10 mouse cellular contexts compared by ENCODE assay signal in genomic region chr16:33195686-33196313, GRCm38 (mm10). TPM values are rescaled to one million over a fixed set of nuclear protein-coding genes. Genes with fewer than 3 reads are reported as not detected.
A peak's percentile ranks its signal among the peaks of the same experiment; 100 is the strongest.
DNase-seq lines count a peak whose midpoint lies in the region; ATAC-seq and TF ChIP-seq lines count a peak whose summit lies in the region.
"Had no signal": no experiment of that assay in that cellular context is flagged by ENCODE, and none has a peak within 500 bp of the region (broad histone marks: within the 10 kb centered on the region; RNA-seq: fewer than 3 reads in every experiment).

No protein-coding gene starts in this region.

- peak; percentile 55 for ATAC-seq in CD4-positive, CD25-positive, alpha-beta regulatory T cell, adult 4 months
- ATAC-seq in lung, embryonic 14.5 days (ENCODE audit: insufficient read depth): no peak
- ATAC-seq in midbrain, embryonic 16.5 days: no peak
- no peak for ATAC-seq in heart, embryonic 12.5 days (ENCODE audit: insufficient number of reproducible peaks, low FRiP score)

- H3K4me3 ChIP-seq in lung, embryonic 14.5 days (ENCODE audit: low read depth, low read length): no peak overlapping the region
- no peak overlapping the region for H3K4me3 ChIP-seq in midbrain, embryonic 16.5 days (ENCODE audit: low read depth, low read length)
- H3K4me3 ChIP-seq in heart, embryonic 12.5 days: no peak overlapping the region
- H3K4me3 ChIP-seq: lung, embryonic 15.5 days had no signal

- DNase-seq in kidney, adult 9 months: peak; percentile 62
- DNase-seq in kidney, adult 8-10 months: no peak
- DNase-seq in ZHBTc4 (ENCODE audit: low read depth, low spot score): peak; percentile 62
- DNase-seq in lung, embryonic 14.5 days: peak; percentile 48
- DNase-seq in left cerebral cortex, adult 9 months (ENCODE audit: low spot score in 2 of 2): no peak
- DNase-seq: gastrocnemius, postnatal 14 days had no signal

- TF ChIP-seq CTCF in lung, embryonic 14.5 days (IDR thresholded peaks at IDR 0.05; ENCODE audit: low read depth): peak; percentile 46

- no peaks in the 10 kb centered on the region for H3K27me3 ChIP-seq in lung, embryonic 14.5 days (ENCODE audit: insufficient read depth, low read length)
- H3K27me3 ChIP-seq in midbrain, embryonic 16.5 days (ENCODE audit: control insufficient read depth, insufficient read depth, low read depth, low read length): no peaks in the 10 kb centered on the region
- no peaks in the 10 kb centered on the region for H3K27me3 ChIP-seq in heart, embryonic 12.5 days (replicated peaks)
- H3K27me3 ChIP-seq: lung, embryonic 15.5 days had no signal

- no peak overlapping the region for H3K4me2 ChIP-seq in lung, embryonic 14.5 days
- no peak overlapping the region for H3K4me2 ChIP-seq in midbrain, embryonic 16.5 days (ENCODE audit: low read length)
- no peak overlapping the region for H3K4me2 ChIP-seq in heart, embryonic 12.5 days
- H3K4me2 ChIP-seq: lung, embryonic 15.5 days had no signal

- peaks cover 25% of the 10 kb centered on the region for H3K36me3 ChIP-seq in lung, embryonic 14.5 days (ENCODE audit: insufficient read depth)
- H3K36me3 ChIP-seq in midbrain, embryonic 16.5 days (ENCODE audit: control insufficient read depth, insufficient read depth, low read length): peaks cover 4% of the 10 kb centered on the region; the same call in 1 of the 2 replicates
- H3K36me3 ChIP-seq in heart, embryonic 12.5 days: peaks cover 27% of the 10 kb centered on the region
- H3K36me3 ChIP-seq: lung, embryonic 15.5 days had no signal

- H3K9me3 ChIP-seq in lung, embryonic 14.5 days (ENCODE audit: low read depth, low read length): no peaks in the 10 kb centered on the region
- no peaks in the 10 kb centered on the region for H3K9me3 ChIP-seq in midbrain, embryonic 16.5 days (replicated peaks; ENCODE audit: control insufficient read depth, low read length, poor library complexity, severe bottlenecking)
- H3K9me3 ChIP-seq in heart, embryonic 12.5 days (replicated peaks): no peaks in the 10 kb centered on the region
- H3K9me3 ChIP-seq: lung, embryonic 15.5 days had no signal

- no peaks in the 10 kb centered on the region; the same call in 1 of the 2 replicates for H3K4me1 ChIP-seq in lung, embryonic 14.5 days (ENCODE audit: insufficient read depth)
- H3K4me1 ChIP-seq in midbrain, embryonic 16.5 days (ENCODE audit: control insufficient read depth, insufficient read depth, low read length): peaks cover 11% of the 10 kb centered on the region
- peaks cover 21% of the 10 kb centered on the region for H3K4me1 ChIP-seq in heart, embryonic 12.5 days (replicated peaks)

- H3K27ac ChIP-seq in lung, embryonic 14.5 days (ENCODE audit: low read depth): no peak overlapping the region
- no peak overlapping the region for H3K27ac ChIP-seq in midbrain, embryonic 16.5 days (ENCODE audit: low read length)
- H3K27ac ChIP-seq in heart, embryonic 12.5 days (ENCODE audit: poor library complexity, severe bottlenecking): no peak overlapping the region; the same call in 1 of the 2 replicates
- H3K27ac ChIP-seq: lung, embryonic 15.5 days had no signal

- WGBS in lung, embryonic 14.5 days: 37% methylated on average over 3 of the region's 5 CpGs
- WGBS in midbrain, embryonic 16.5 days: 63% methylated on average over 4 of the region's 5 CpGs
- 57% methylated on average over 4 of the region's 5 CpGs for WGBS in heart, embryonic 12.5 days

- H3K9ac ChIP-seq in lung, embryonic 14.5 days: no peak overlapping the region
- H3K9ac ChIP-seq in midbrain, embryonic 16.5 days (ENCODE audit: low read depth, low read length): no peak overlapping the region
- no peak overlapping the region for H3K9ac ChIP-seq in heart, embryonic 12.5 days
- H3K9ac ChIP-seq: lung, embryonic 15.5 days had no signal

RNA-seq across cellular contexts. Expression of gene Osbpl11, which starts 10.9 kb away (rescaled TPM):
- polyA plus RNA-seq in CD4-positive, CD25-positive, alpha-beta regulatory T cell, adult 4 months (2017; shearing (Covaris generic)): 1 to 10 TPM; 5.1 to 8.6 TPM
- polyA plus RNA-seq in lung, embryonic 14.5 days (2014; fragmentation: Nextera tagmentation; extraction: Ambion mirVana): 20.6 and 25.2 TPM in 2 replicates
- polyA plus RNA-seq in midbrain, embryonic 16.5 days (2015; fragmentation: Nextera tagmentation; extraction: Ambion mirVana): 15.0 and 16.8 TPM in 2 replicates
- 20.6 and 21.7 TPM in 2 replicates for polyA plus RNA-seq in heart, embryonic 12.5 days (2016; fragmentation: Nextera tagmentation; extraction: Ambion mirVana)

RNA-seq across cellular contexts. Expression of gene Snx4, which starts 55.4 kb away (rescaled TPM):
- polyA plus RNA-seq in CD4-positive, CD25-positive, alpha-beta regulatory T cell, adult 4 months (2017; shearing (Covaris generic)): 10 to 100 TPM; 87.7 to 96.3 TPM
- 110 and 113 TPM in 2 replicates for polyA plus RNA-seq in lung, embryonic 14.5 days (2014; fragmentation: Nextera tagmentation; extraction: Ambion mirVana)
- polyA plus RNA-seq in midbrain, embryonic 16.5 days (2015; fragmentation: Nextera tagmentation; extraction: Ambion mirVana): 93.2 and 96.5 TPM in 2 replicates
- 79.9 and 81.4 TPM in 2 replicates for polyA plus RNA-seq in heart, embryonic 12.5 days (2016; fragmentation: Nextera tagmentation; extraction: Ambion mirVana)

Comparison
In these comparisons a context has a peak if more than half of its experiments do, and no peak if none do; other contexts are left out.
1. DNase-seq: peak in kidney, adult 9 months (single experiment), ZHBTc4 (single experiment) and lung, embryonic 14.5 days (single experiment); none in kidney, adult 8-10 months (0 of 2) and left cerebral cortex, adult 9 months (0 of 2).